Mouse (Mus musculus) CD4-positive, CD25-positive, alpha-beta regulatory T cell, adult 9 weeks (primary cell): Measurements from ENCODE around the gene Zfp277. TPM values are rescaled to one million over a fixed set of nuclear protein-coding genes. Genes with fewer than 3 reads are reported as not detected.

ENCODE experiments used
- polyA plus RNA-seq: library from polyadenylated mRNA; unstranded; fragments of 100-300 nt; shearing (Covaris generic); gene quantifications from one replicate; pipeline ENCODE4 v1.2.1, GENCODE M21; 2017

Gene Zfp277
- polyA plus RNA-seq, result 43.4 TPM

GRCm38 (mm10) chr12:40445648-40446449 is at the start of gene Zfp277, which contains the start of gene Dock4:
Zfp277 (minus strand) TSS chr12:40445902.
Dock4 (plus strand) TSS chr12:40445952.

Other genes starting within 250 kb of the Zfp277 start
- 0.25 TPM for gene Lsmem1, start 246.4 kb downstream of the Zfp277 start, polyA plus RNA-seq
- gene Ifrd1, start 197.4 kb downstream of the Zfp277 start, polyA plus RNA-seq, result 58.3 TPM
- gene Dock4, start 50 bp upstream of the Zfp277 start, polyA plus RNA-seq, result 1.2 TPM